Mouse (Mus musculus) heart, embryonic 13.5 days (tissue): ENCODE measurements around the gene Ptrhd1. TPM values are rescaled to one million over a fixed set of nuclear protein-coding genes. Genes with fewer than 3 reads are reported as not detected.
"Not testable (repeated sequence)": the region's sequence is repeated elsewhere in the genome, so short reads cannot be mapped to it uniquely, and the experiment has no call there.

Experiments used
- ATAC-seq: fragments of 200-750 bp; cut with Nextera tagmentation; 2 replicates; pipeline ENCODE4 v1.8.0; 2017; ENCODE audit warnings: moderate TSS enrichment; ENCODE audit not compliant: insufficient number of reproducible peaks, low FRiP score, low TSS enrichment; ENCODE audit errors: extremely low read depth
- H3K27ac ChIP-seq: fragments of 300-500 bp; sonication (generic); replicated peaks from 2 replicates; pipeline ENCODE4 v1.5.1; 2015; ENCODE audit warnings: moderate library complexity, mild to moderate bottlenecking, inconsistent platforms
- H3K27me3 ChIP-seq: fragments of 300-500 bp; sonication (generic); replicated peaks from 2 replicates; pipeline ENCODE4 v1.6.1; 2015; ENCODE audit warnings: mild to moderate bottlenecking, inconsistent platforms
- H3K36me3 ChIP-seq: fragments of 300-500 bp; sonication (generic); 2 replicates; pipeline ENCODE4 v1.6.1; 2015; ENCODE audit warnings: mild to moderate bottlenecking, inconsistent platforms
- H3K4me1 ChIP-seq: fragments of 300-500 bp; sonication (generic); 2 replicates; pipeline ENCODE4 v1.6.1; 2015; ENCODE audit warnings: inconsistent platforms
- H3K4me2 ChIP-seq: fragments of 300-500 bp; sonication (generic); 2 replicates; pipeline ENCODE4 v1.6.1; 2015; ENCODE audit warnings: inconsistent platforms, mild to moderate bottlenecking, moderate library complexity
- H3K4me3 ChIP-seq: fragments of 300-500 bp; sonication (generic); 2 replicates; pipeline ENCODE4 v1.5.1; 2015; ENCODE audit warnings: moderate library complexity, mild to moderate bottlenecking, inconsistent platforms
- H3K9ac ChIP-seq: fragments of 300-500 bp; sonication (generic); 2 replicates; pipeline ENCODE4 v1.6.1; 2015; ENCODE audit warnings: inconsistent platforms, mild to moderate bottlenecking, moderate library complexity
- H3K9me3 ChIP-seq: fragments of 300-500 bp; sonication (generic); 2 replicates; pipeline ENCODE4 v1.6.1; 2016; ENCODE audit warnings: inconsistent platforms
- WGBS: fragments of 180-500 bp; shearing (Covaris S2); methylation state at CpG from one replicate; pipeline ENCODE4 v1.1.7; 2015; ENCODE audit warnings: mixed read lengths; 5-methylcytosine and 5-hydroxymethylcytosine counted together
- polyA plus RNA-seq: library from polyadenylated mRNA; unstranded; fragments of >200 nt; fragmentation: Nextera tagmentation; extraction: Ambion mirVana; gene quantifications from 2 replicates; pipeline ENCODE4 v1.2.1, GENCODE M21; 2015

Ptrhd1 gene
- polyA plus RNA-seq, 1 experiment from 2014 or later: 6.6 TPM

DNA sequence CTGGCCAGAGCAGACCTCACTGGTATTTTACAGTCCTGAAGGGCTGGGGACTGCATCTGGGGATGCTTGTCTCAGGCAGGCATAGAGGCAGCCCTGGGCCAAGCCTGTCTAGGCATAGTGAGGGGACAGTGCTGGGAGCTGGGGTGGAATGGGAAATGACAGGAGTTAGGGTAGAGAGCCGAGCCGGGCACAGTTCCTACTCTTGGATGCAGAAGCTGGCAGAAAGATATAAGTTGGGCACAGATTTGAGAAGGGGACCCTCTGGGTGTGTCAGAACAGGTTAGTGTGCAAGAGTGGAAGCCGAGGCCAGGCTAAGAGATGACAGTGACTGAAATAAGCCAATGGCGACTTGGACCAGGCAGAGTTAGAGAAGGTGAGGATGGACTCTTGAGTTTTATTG is 31.6 kb upstream of the Ptrhd1 start:
- H3K4me1 ChIP-seq: no peaks in the 10 kb centered on the region
- H3K4me3 ChIP-seq: no peak overlapping the region
- H3K9ac ChIP-seq: no peak overlapping the region
- WGBS: 81% methylated on average over 4 of the region's 4 CpGs
- no peaks in the 10 kb centered on the region for H3K27me3 ChIP-seq
- H3K4me2 ChIP-seq: no peak overlapping the region
- no peak for ATAC-seq
- peaks cover 66% of the 10 kb centered on the region for H3K36me3 ChIP-seq
- no peaks in the 10 kb centered on the region for H3K9me3 ChIP-seq
- H3K27ac ChIP-seq: no peak overlapping the region

DNA sequence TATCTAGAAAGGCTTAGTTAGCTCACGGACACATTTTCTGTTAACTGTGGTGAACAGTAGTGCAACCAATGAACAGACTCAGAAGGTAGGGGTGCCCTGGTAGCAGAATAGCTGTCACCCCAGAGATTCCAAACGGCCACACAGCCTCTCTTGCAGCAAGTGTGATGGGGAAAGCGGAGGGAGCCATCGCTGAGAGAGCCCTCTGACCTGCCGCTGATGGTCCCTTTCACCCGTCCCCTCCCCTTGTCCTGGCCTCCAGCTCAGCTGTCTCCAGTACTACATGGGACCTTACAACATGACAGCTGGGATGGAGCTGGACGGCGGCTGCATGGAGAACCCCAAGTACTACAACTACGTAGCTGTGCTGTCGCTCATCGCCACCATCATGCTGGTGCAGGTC is 27.7 kb upstream of the Ptrhd1 start:
- no peak for ATAC-seq
- peaks cover 76% of the 10 kb centered on the region for H3K36me3 ChIP-seq

DNA sequence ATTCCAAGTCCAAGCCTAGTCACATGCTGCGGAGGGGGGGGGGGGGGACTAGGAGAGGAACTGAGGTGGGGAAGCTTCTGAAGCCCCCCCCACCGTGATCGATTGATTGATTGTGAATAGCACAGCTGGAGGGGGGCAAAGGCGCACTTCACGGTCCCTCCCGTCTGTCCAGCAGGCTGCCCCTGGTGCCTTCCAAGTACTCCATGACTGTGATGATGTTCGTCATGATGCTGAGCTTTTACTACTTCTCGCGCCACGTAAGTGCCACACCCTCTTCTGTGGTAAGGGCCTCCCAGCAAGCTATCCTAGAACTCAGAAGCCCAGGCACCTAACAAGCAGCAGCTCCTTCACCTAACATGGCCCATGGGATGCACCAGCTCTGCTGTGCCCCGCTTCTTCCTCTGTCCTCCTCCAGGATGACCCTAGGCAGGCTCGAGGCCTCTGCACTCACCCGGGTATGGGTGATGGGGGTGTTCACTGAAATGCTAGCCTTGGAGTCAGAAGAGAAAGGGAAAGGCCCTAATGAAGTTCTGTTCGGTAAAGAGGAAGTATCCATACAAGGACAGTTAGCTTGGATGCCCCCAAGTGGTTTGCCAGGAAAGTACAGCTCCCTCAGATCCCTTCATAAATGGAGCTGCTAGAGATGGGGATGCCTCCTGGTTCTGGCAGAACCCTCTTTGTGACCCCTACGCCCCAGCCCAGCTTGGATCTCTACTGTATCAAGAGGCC is 25.3 kb upstream of the Ptrhd1 start:
- Histone ChIP-seq H3K4me3 (no peak overlapping the region), H3K36me3 (peaks cover 88% of the 10 kb centered on the region), H3K9ac (no peak overlapping the region), H3K4me2 (no peak overlapping the region), H3K27ac (no peak overlapping the region), H3K9me3 (no peaks in the 10 kb centered on the region), H3K27me3 (no peaks in the 10 kb centered on the region), H3K4me1 (peaks cover 8% of the 10 kb centered on the region; the same call in 1 of the 2 replicates)
- no peak for ATAC-seq
- 79% methylated on average over 13 of the region's 15 CpGs for WGBS

More for the DNA sequence above, 27.7 kb upstream of the Ptrhd1 start:
- 0 out of 2 replicates have a peak, but pooled peaks cover 3% of the 10 kb centered on the region for H3K4me1 ChIP-seq
- H3K4me2 ChIP-seq: no peak overlapping the region
- H3K27ac ChIP-seq: no peak overlapping the region
- no peak overlapping the region for H3K9ac ChIP-seq
- no peak overlapping the region for H3K4me3 ChIP-seq
- no peaks in the 10 kb centered on the region for H3K27me3 ChIP-seq
- H3K9me3 ChIP-seq: no peaks in the 10 kb centered on the region
- WGBS: 86% methylated on average over 11 of the region's 11 CpGs

DNA sequence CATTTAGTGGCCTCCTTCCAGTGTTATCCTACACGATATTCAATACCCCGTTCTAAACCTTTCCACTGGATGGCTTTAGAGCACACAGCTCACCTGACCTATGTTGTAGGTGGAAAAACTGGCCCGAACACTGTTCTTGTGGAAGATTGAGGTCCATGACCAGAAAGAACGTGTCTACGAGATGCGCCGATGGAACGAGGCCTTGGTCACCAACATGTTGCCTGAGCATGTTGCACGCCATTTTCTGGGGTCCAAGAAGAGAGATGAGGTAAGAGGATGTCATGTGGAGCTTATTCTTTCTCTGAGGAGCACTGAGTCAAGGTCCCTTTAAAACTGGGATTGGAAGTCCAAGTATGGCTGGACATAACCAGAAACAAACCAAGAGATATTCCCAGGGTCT is 24.6 kb upstream of the Ptrhd1 start:
- peaks cover 90% of the 10 kb centered on the region for H3K36me3 ChIP-seq
- no peak overlapping the region for H3K4me3 ChIP-seq
- ATAC-seq: no peak
- no peaks in the 10 kb centered on the region for H3K9me3 ChIP-seq
- H3K9ac ChIP-seq: no peak overlapping the region
- H3K4me2 ChIP-seq: no peak overlapping the region
- H3K4me1 ChIP-seq: peaks cover 8% of the 10 kb centered on the region; the same call in 1 of the 2 replicates
- 90% methylated on average over 9 of the region's 9 CpGs for WGBS
- no peak overlapping the region for H3K27ac ChIP-seq
- no peaks in the 10 kb centered on the region for H3K27me3 ChIP-seq

DNA sequence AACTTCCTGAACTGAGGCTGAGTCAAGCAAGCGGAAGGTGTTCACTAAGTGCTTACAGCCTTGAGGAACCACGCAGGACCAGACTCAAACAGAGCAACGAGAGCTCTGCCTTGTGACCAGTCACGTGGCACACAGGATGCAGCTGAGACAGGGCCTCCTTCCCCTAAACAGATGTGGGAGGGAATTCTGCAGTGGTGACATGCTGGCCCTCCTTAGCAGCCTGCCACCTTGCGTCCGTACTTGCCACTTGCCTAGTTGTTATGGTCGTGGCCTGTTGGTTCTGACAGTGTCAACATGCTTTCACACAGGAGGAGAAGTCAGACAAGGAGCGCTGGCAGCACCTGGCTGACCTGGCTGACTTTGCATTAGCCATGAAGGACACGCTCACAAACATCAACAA is 22.7 kb upstream of the Ptrhd1 start:
- no peak overlapping the region for H3K27ac ChIP-seq
- H3K4me3 ChIP-seq: no peak overlapping the region
- no peaks in the 10 kb centered on the region for H3K27me3 ChIP-seq
- H3K4me1 ChIP-seq: peaks cover 8% of the 10 kb centered on the region; the same call in 1 of the 2 replicates
- peaks cover 92% of the 10 kb centered on the region for H3K36me3 ChIP-seq
- 85% methylated on average over 9 of the region's 9 CpGs for WGBS
- H3K4me2 ChIP-seq: no peak overlapping the region
- no peaks in the 10 kb centered on the region for H3K9me3 ChIP-seq
- no peak for ATAC-seq
- H3K9ac ChIP-seq: no peak overlapping the region

DNA sequence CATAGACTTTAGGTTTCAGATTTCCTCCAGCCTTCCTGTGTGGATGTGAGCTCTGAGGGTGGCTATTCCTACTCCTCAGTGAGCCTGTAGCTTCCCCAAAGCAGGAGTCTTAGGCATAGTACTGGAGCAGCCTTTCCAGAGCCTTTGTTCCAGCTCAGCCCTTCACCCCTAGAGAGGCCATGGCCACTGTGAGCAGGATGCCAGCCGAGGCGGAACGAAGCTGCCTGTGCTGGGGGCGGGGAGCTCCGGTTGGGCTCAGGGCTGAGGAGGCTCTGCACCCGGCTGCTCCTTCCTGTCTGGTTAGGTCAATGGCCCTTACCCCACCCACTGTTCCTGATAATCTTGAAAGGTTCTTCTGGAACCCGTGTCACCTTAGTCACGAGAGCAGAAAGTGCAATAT is 20.9 kb upstream of the Ptrhd1 start:
- peaks cover 8% of the 10 kb centered on the region; the same call in 1 of the 2 replicates for H3K4me1 ChIP-seq
- H3K36me3 ChIP-seq: peaks cover 89% of the 10 kb centered on the region
- H3K4me3 ChIP-seq: no peak overlapping the region
- no peaks in the 10 kb centered on the region for H3K27me3 ChIP-seq
- ATAC-seq: no peak
- no peaks in the 10 kb centered on the region for H3K9me3 ChIP-seq
- peak overlapping the region; percentile 44 for H3K9ac ChIP-seq
- WGBS: 65% methylated on average over 8 of the region's 8 CpGs
- H3K27ac ChIP-seq: no peak overlapping the region
- no peak overlapping the region for H3K4me2 ChIP-seq

DNA sequence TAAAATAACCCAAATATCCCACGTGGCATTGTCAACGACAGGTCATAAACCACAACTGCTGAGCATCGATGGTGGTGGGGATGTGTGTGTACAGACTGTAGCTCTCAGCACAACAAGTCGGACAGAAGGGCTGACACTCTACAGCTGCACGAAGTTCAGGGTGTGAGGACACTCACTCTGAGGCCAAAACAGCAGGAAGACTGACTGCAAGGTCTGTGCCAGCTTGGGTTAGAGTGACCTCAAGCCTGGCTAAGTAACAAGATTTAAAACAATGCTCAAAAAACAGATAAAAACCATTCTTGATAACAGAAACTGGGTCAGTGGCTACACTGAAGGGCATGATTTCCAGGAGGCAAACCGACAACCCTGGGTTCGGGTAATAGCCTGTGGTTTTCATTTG is 3.7 kb upstream of the Ptrhd1 start:
- Histone ChIP-seq H3K4me3 (no peak overlapping the region), H3K4me1 (peaks cover 17% of the 10 kb centered on the region), H3K9me3 (no peaks in the 10 kb centered on the region), H3K9ac (no peak overlapping the region), H3K36me3 (peaks cover 59% of the 10 kb centered on the region), H3K27me3 (no peaks in the 10 kb centered on the region), H3K27ac (no peak overlapping the region), H3K4me2 (no peak overlapping the region)
- no peak for ATAC-seq
- WGBS: 89% methylated on average over 7 of the region's 7 CpGs

DNA sequence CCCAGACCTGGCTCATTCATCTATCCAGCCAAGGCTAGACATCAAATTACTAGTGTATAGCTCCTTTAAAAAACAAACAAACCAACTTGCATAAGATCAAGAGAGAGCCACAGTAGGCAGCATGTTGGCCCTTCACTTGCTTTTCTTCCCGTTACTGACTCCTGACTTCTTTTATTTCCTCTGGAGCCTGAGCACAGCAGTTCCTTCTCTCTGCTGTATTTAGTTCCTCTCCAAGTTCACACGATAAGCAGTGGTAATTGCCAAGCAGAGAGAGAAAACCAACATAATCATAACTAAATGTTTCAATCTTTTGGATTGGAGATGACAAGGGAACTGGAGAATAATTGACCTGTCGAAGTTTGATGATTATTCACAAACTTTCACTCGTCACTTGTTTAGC is 1.1 kb upstream of the Ptrhd1 start:
- no peak for ATAC-seq
- no peak overlapping the region for H3K27ac ChIP-seq
- peak overlapping the region; percentile 76 for H3K4me3 ChIP-seq
- no peaks in the 10 kb centered on the region for H3K27me3 ChIP-seq
- WGBS: 51% methylated on average over 4 of the region's 4 CpGs
- H3K9ac ChIP-seq: peak overlapping the region; percentile 85
- H3K4me2 ChIP-seq: peak overlapping the region; percentile 78
- H3K4me1 ChIP-seq: peaks cover 17% of the 10 kb centered on the region
- H3K9me3 ChIP-seq: no peaks in the 10 kb centered on the region
- peaks cover 49% of the 10 kb centered on the region for H3K36me3 ChIP-seq

DNA sequence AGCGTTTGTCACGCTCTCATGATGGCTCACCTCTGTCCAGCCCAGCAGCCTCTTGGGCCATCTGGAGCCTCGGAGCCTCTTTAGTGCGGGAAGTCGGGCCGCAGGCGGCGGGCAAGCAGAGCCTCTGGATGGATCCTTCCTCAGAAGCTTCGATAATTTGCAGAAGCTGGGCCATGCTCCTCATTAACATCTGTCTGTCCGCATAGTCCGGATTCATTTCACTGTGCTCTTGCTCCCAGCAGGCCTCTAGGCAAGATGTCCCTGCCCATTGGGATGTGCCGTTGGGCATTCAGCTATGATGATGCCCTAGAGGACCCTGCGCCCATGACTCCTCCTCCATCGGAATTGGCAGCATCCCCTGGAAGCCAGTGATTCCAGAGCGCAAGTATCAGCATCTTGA is 3.7 kb downstream of the Ptrhd1 start:
- 89% methylated on average over 15 of the region's 15 CpGs for WGBS
- ATAC-seq: no peak
- Histone ChIP-seq H3K4me3 (no peak overlapping the region), H3K9me3 (no peaks in the 10 kb centered on the region), H3K4me2 (no peak overlapping the region), H3K9ac (no peak overlapping the region), H3K27me3 (no peaks in the 10 kb centered on the region), H3K4me1 (peaks cover 27% of the 10 kb centered on the region), H3K36me3 (peaks cover 34% of the 10 kb centered on the region), H3K27ac (no peak overlapping the region)

DNA sequence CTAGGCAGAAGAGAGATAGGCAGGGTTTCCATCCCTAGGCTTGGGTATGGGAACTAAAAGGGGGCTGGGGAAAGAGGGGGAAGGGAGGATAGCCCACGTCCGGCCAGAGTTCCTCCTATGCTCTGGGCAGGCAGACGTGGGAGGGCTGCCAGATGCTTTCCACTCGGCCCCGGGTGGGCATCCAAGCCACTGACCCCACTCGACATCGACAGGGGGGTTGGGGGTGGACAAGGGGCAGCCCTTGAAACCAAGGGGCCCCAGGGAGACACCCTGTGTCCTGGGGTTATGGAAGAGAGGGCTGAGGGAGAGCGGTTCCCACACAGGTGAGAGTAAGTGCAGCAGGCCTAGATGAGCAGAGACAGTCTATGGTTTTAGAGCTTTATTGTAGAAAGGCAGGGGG is 6.5 kb downstream of the Ptrhd1 start:
- Histone ChIP-seq H3K27ac (peak overlapping the region; percentile 46), H3K4me1 (peaks cover 21% of the 10 kb centered on the region), H3K36me3 (peaks cover 34% of the 10 kb centered on the region)
- not testable (repeated sequence) for H3K4me3 ChIP-seq, H3K9ac ChIP-seq, ATAC-seq, H3K27me3 ChIP-seq, H3K4me2 ChIP-seq, H3K9me3 ChIP-seq
- WGBS: 60% methylated on average over 8 of the region's 8 CpGs

DNA sequence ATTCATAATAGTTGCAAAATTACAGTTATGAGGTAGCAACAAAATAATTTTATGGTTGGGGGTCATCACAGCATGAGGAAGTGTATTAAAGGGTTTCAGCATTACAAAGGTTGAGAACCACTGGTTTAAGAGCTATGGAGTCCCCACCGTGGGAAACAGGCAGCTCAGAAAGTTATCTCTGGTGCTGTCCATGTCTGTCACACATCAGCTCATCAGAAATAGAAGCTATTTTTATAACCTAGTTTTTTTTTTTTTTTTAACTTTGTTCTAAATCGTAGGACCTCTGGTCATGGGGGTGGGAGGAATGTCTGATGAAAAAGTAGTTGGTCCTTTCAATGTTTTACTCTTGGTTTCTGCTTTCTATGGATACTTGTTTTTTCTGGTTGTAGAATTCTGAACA is 10.0 kb downstream of the Ptrhd1 start:
- no peak for ATAC-seq
- Histone ChIP-seq H3K36me3 (peaks cover 14% of the 10 kb centered on the region), H3K9me3 (no peaks in the 10 kb centered on the region), H3K27me3 (no peaks in the 10 kb centered on the region), H3K9ac (no peak overlapping the region), H3K27ac (0 out of 2 replicates have a peak overlapping the region, but pooled peaks have one; percentile 13), H3K4me3 (no peak overlapping the region), H3K4me2 (no peak overlapping the region), H3K4me1 (peaks cover 21% of the 10 kb centered on the region)
- WGBS: 23% methylated on average over 2 of the region's 2 CpGs

DNA sequence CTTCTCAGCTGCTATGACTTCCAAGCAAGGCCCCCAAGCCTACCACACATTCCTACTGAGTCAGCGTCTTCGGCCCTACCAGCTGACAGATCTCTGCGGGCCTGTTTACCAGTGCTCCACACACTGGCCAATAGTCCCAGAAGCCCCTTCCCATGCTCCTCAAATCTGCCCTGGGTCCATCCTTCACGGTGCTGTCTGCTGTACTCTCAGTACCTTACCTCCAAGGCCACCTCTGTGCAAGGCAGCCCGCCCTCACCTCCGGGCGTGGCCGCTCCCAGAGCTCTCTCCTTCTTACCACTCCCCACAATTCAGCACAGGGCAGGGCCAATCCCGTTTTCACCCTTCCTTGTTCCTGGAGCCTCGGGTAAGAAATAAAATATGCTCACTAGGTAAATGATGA is 11.9 kb downstream of the Ptrhd1 start:
- H3K9me3 ChIP-seq: no peaks in the 10 kb centered on the region
- H3K27me3 ChIP-seq: no peaks in the 10 kb centered on the region
- no peak overlapping the region for H3K27ac ChIP-seq
- WGBS: 73% methylated on average over 10 of the region's 10 CpGs
- H3K4me3 ChIP-seq: no peak overlapping the region
- peaks cover 14% of the 10 kb centered on the region for H3K4me1 ChIP-seq
- no peak overlapping the region for H3K4me2 ChIP-seq
- H3K9ac ChIP-seq: no peak overlapping the region
- H3K36me3 ChIP-seq: peaks cover 10% of the 10 kb centered on the region
- ATAC-seq: no peak
